Mouse (Mus musculus) kidney, adult 11 months (tissue): ENCODE results near the gene Ildr2.

Experiments used
- DNase-seq: peaks from one replicate; pipeline ENCODE4 v3.0.0; 2022

The Ildr2 gene

GRCm38 (mm10) chr1:166286231-166286630 is 32.3 kb downstream of the Ildr2 start:
- no peak for DNase-seq

GRCm38 (mm10) chr1:166290562-166290961 is 36.6 kb downstream of the Ildr2 start:
- no peak for DNase-seq

- no peak for DNase-seq
These were observed 39.1 kb downstream of the Ildr2 start for GRCm38 (mm10) chr1:166293086-166293485.

GRCm38 (mm10) chr1:166295548-166295947 is 41.6 kb downstream of the Ildr2 start:
- DNase-seq: no peak

GRCm38 (mm10) chr1:166296371-166296770 is 42.4 kb downstream of the Ildr2 start:
- peak; percentile 33 for DNase-seq

GRCm38 (mm10) chr1:166296971-166297370 is 43.0 kb downstream of the Ildr2 start:
- no peak for DNase-seq

GRCm38 (mm10) chr1:166297499-166298111 is 43.7 kb downstream of the Ildr2 start:
- DNase-seq: no peak

- no peak for DNase-seq
These were observed 44.9 kb downstream of the Ildr2 start for GRCm38 (mm10) chr1:166298884-166299283.

GRCm38 (mm10) chr1:166299821-166300220 is 45.9 kb downstream of the Ildr2 start:
- DNase-seq: no peak

GRCm38 (mm10) chr1:166300526-166300925 is 46.6 kb downstream of the Ildr2 start:
- DNase-seq: no peak

GRCm38 (mm10) chr1:166304352-166305240 is 50.7 kb downstream of the Ildr2 start:
- no peak for DNase-seq

- DNase-seq: no peak
These were observed 54.5 kb downstream of the Ildr2 start for GRCm38 (mm10) chr1:166308471-166308850.

GRCm38 (mm10) chr1:166308851-166309715 is 55.1 kb downstream of the Ildr2 start:
- no peak for DNase-seq

GRCm38 (mm10) chr1:166311151-166311550 is 57.2 kb downstream of the Ildr2 start:
- DNase-seq: no peak

- no peak for DNase-seq
These were observed 59.7 kb downstream of the Ildr2 start for GRCm38 (mm10) chr1:166313637-166314036.

- DNase-seq: no peak
These were observed 61.8 kb downstream of the Ildr2 start for GRCm38 (mm10) chr1:166315706-166316105.

GRCm38 (mm10) chr1:166319132-166319698 is 65.3 kb downstream of the Ildr2 start:
- DNase-seq: peak; percentile 40

GRCm38 (mm10) chr1:166326421-166326820 is 72.5 kb downstream of the Ildr2 start:
- no peak for DNase-seq

- no peak for DNase-seq
These were observed 76.8 kb downstream of the Ildr2 start for GRCm38 (mm10) chr1:166330752-166331151.

- DNase-seq: no peak
These were observed 85.2 kb downstream of the Ildr2 start for GRCm38 (mm10) chr1:166339110-166339509.

GRCm38 (mm10) chr1:166342060-166342459 is 88.1 kb downstream of the Ildr2 start:
- no peak for DNase-seq

GRCm38 (mm10) chr1:166342539-166342938 is 88.6 kb downstream of the Ildr2 start:
- no peak for DNase-seq

- DNase-seq: no peak
These were observed 89.6 kb downstream of the Ildr2 start for GRCm38 (mm10) chr1:166343586-166343985.
